Mouse (Mus musculus): ENCODE results near the gene Fam178b. TPM values are rescaled to one million over a fixed set of nuclear protein-coding genes. Genes with fewer than 3 reads are reported as not detected.

Fam178b gene
- polyA plus RNA-seq, 2 experiments: 0.21 to 0.27 TPM

- ATAC-seq (ENCODE audit: insufficient read depth) (no peak), DNase-seq (ENCODE audit: low read depth in 3 of 3, low spot score in 3 of 3) (no peak)
- H3K9ac ChIP-seq (replicated peaks): no peak overlapping the region
- no peaks in the 10 kb centered on the region for H3K27me3 ChIP-seq (ENCODE audit: control insufficient read depth, insufficient read depth, low read length)
- peaks cover under 1% of the 10 kb centered on the region; the same call in 1 of the 2 replicates for H3K36me3 ChIP-seq (replicated peaks; ENCODE audit: control insufficient read depth, insufficient read depth, low read depth)
- no peaks in the 10 kb centered on the region for H3K4me1 ChIP-seq (replicated peaks; ENCODE audit: control insufficient read depth in 2 of 2, insufficient read depth in 2 of 2, low read length in 1 of 2)
- no peak overlapping the region for H3K4me3 ChIP-seq (ENCODE audit: insufficient read depth in 1 of 2, low read depth in 2 of 2, low read length in 2 of 2)
- no peak overlapping the region for H3K4me2 ChIP-seq (ENCODE audit: low read depth)
- 83% methylated on average over 10 of the region's 10 CpGs for WGBS (ENCODE audit: insufficient replicate concordance)
- H3K27ac ChIP-seq: no peak overlapping the region
- no peaks in the 10 kb centered on the region for H3K9me3 ChIP-seq (ENCODE audit: control insufficient read depth, low read length)
- no peak for TF ChIP-seq CTCF (IDR thresholded peaks at IDR 0.05; ENCODE audit: low read depth)
- no peak for TF ChIP-seq EP300 (IDR thresholded peaks at IDR 0.05; ENCODE audit: low read depth)
These were observed 156.1 kb downstream of the Fam178b start for GRCm38 (mm10) chr1:36526903-36527302.

GRCm38 (mm10) chr1:36525774-36526173, 157.2 kb downstream of the Fam178b start:
- Histone ChIP-seq H3K4me3 (ENCODE audit: insufficient read depth in 1 of 2, low read depth in 2 of 2, low read length in 2 of 2) (no peak overlapping the region), H3K9ac (replicated peaks) (no peak overlapping the region), H3K9me3 (ENCODE audit: control insufficient read depth, low read length) (no peaks in the 10 kb centered on the region), H3K27ac (no peak overlapping the region), H3K4me2 (ENCODE audit: low read depth) (no peak overlapping the region), H3K27me3 (ENCODE audit: control insufficient read depth, insufficient read depth, low read length) (no peaks in the 10 kb centered on the region), H3K36me3 (replicated peaks; ENCODE audit: control insufficient read depth, insufficient read depth, low read depth) (peaks cover 12% of the 10 kb centered on the region), H3K4me1 (replicated peaks; ENCODE audit: control insufficient read depth in 2 of 2, insufficient read depth in 2 of 2, low read length in 1 of 2) (no peaks in the 10 kb centered on the region)
- TF ChIP-seq EP300 (IDR thresholded peaks at IDR 0.05; ENCODE audit: low read depth) (no peak), CTCF (IDR thresholded peaks at IDR 0.05; ENCODE audit: low read depth) (no peak)
- DNase-seq (ENCODE audit: low read depth in 3 of 3, low spot score in 3 of 3) (no peak), ATAC-seq (ENCODE audit: insufficient read depth) (no peak)
- WGBS (ENCODE audit: insufficient replicate concordance): 75% methylated on average over 12 of the region's 12 CpGs

- Histone ChIP-seq H3K9me3 (ENCODE audit: control insufficient read depth, low read length) (no peaks in the 10 kb centered on the region), H3K9ac (replicated peaks) (no peak overlapping the region), H3K36me3 (replicated peaks; ENCODE audit: control insufficient read depth, insufficient read depth, low read depth) (peaks cover 15% of the 10 kb centered on the region), H3K4me2 (ENCODE audit: low read depth) (no peak overlapping the region), H3K4me3 (ENCODE audit: insufficient read depth in 1 of 2, low read depth in 2 of 2, low read length in 2 of 2) (no peak overlapping the region), H3K27me3 (ENCODE audit: control insufficient read depth, insufficient read depth, low read length) (no peaks in the 10 kb centered on the region), H3K4me1 (replicated peaks; ENCODE audit: control insufficient read depth in 2 of 2, insufficient read depth in 2 of 2, low read length in 1 of 2) (no peaks in the 10 kb centered on the region), H3K27ac (no peak overlapping the region)
- no peak for TF ChIP-seq CTCF (IDR thresholded peaks at IDR 0.05; ENCODE audit: low read depth)
- TF ChIP-seq EP300 (IDR thresholded peaks at IDR 0.05; ENCODE audit: low read depth): no peak
- 83% methylated on average over 5 of the region's 5 CpGs for WGBS (ENCODE audit: insufficient replicate concordance)
- DNase-seq (ENCODE audit: low read depth in 3 of 3, low spot score in 3 of 3): no peak
- no peak for ATAC-seq (ENCODE audit: insufficient read depth)
These were observed 158.9 kb downstream of the Fam178b start for GRCm38 (mm10) chr1:36524058-36524457.

GRCm38 (mm10) chr1:36523332-36524013, 159.5 kb downstream of the Fam178b start:
- H3K4me3 ChIP-seq (ENCODE audit: insufficient read depth in 1 of 2, low read depth in 2 of 2, low read length in 2 of 2): no peak overlapping the region
- no peak overlapping the region for H3K4me2 ChIP-seq (ENCODE audit: low read depth)
- no peaks in the 10 kb centered on the region for H3K9me3 ChIP-seq (ENCODE audit: control insufficient read depth, low read length)
- no peaks in the 10 kb centered on the region for H3K4me1 ChIP-seq (replicated peaks; ENCODE audit: control insufficient read depth in 2 of 2, insufficient read depth in 2 of 2, low read length in 1 of 2)
- no peaks in the 10 kb centered on the region for H3K27me3 ChIP-seq (ENCODE audit: control insufficient read depth, insufficient read depth, low read length)
- no peak for TF ChIP-seq CTCF (IDR thresholded peaks at IDR 0.05; ENCODE audit: low read depth)
- no peak for TF ChIP-seq EP300 (IDR thresholded peaks at IDR 0.05; ENCODE audit: low read depth)
- H3K9ac ChIP-seq (replicated peaks): no peak overlapping the region
- H3K27ac ChIP-seq: no peak overlapping the region
- DNase-seq (ENCODE audit: low read depth in 3 of 3, low spot score in 3 of 3) (no peak), ATAC-seq (ENCODE audit: insufficient read depth) (no peak)
- WGBS (ENCODE audit: insufficient replicate concordance): 79% methylated on average over 9 of the region's 9 CpGs
- peaks cover 15% of the 10 kb centered on the region for H3K36me3 ChIP-seq (replicated peaks; ENCODE audit: control insufficient read depth, insufficient read depth, low read depth)

GRCm38 (mm10) chr1:36522210-36522609, 160.8 kb downstream of the Fam178b start:
- DNase-seq (ENCODE audit: low read depth in 3 of 3, low spot score in 3 of 3): no peak
- no peak for ATAC-seq (ENCODE audit: insufficient read depth)
- WGBS (ENCODE audit: insufficient replicate concordance): 78% methylated on average over 7 of the region's 7 CpGs
- Histone ChIP-seq H3K9me3 (ENCODE audit: control insufficient read depth, low read length) (no peaks in the 10 kb centered on the region), H3K4me3 (ENCODE audit: insufficient read depth in 1 of 2, low read depth in 2 of 2, low read length in 2 of 2) (no peak overlapping the region), H3K4me1 (replicated peaks; ENCODE audit: control insufficient read depth in 2 of 2, insufficient read depth in 2 of 2, low read length in 1 of 2) (no peaks in the 10 kb centered on the region), H3K27ac (no peak overlapping the region), H3K27me3 (ENCODE audit: control insufficient read depth, insufficient read depth, low read length) (no peaks in the 10 kb centered on the region), H3K36me3 (replicated peaks; ENCODE audit: control insufficient read depth, insufficient read depth, low read depth) (peaks cover 15% of the 10 kb centered on the region), H3K9ac (replicated peaks) (no peak overlapping the region), H3K4me2 (ENCODE audit: low read depth) (no peak overlapping the region)
- TF ChIP-seq EP300 (IDR thresholded peaks at IDR 0.05; ENCODE audit: low read depth) (no peak), CTCF (IDR thresholded peaks at IDR 0.05; ENCODE audit: low read depth) (no peak)
